Mouse (Mus musculus): ENCODE data around the gene Rnf224. TPM values are rescaled to one million over a fixed set of nuclear protein-coding genes. Genes with fewer than 3 reads are reported as not detected.

Gene Rnf224
- polyA plus RNA-seq, 1 experiment from 2014 or later = not detected

DNA sequence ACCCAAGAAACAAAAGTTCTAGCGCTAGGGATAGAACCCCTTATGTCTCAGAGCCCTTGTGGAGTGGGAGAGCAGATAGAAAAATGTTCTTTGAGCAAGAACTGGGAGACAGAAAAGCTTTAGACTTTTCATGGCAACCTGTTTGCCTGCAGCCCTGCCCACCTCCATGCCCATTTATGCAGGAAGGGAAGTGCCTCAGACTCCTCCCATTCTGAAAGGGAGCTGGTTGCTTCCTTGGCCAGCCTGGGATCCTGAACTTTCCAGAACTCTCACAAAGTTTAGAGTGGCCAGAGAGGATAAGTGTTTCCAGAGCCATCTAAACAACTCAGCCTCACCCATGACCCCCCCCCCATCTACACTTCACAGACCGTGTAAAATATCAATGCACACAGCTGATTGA lies 39.4 kb downstream of the Rnf224 start:
- no peak for ATAC-seq (ENCODE audit: low FRiP score)
- Histone ChIP-seq H3K36me3 (replicated peaks) (peaks cover 42% of the 10 kb centered on the region), H3K27ac (no peak overlapping the region), H3K27me3 (peaks cover 38% of the 10 kb centered on the region), H3K4me1 (peaks cover 10% of the 10 kb centered on the region), H3K4me2 (no peak overlapping the region), H3K9me3 (no peaks in the 10 kb centered on the region), H3K9ac (no peak overlapping the region), H3K4me3 (replicated peaks) (no peak overlapping the region)
- 29% methylated on average over 2 of the region's 2 CpGs for WGBS

DNA sequence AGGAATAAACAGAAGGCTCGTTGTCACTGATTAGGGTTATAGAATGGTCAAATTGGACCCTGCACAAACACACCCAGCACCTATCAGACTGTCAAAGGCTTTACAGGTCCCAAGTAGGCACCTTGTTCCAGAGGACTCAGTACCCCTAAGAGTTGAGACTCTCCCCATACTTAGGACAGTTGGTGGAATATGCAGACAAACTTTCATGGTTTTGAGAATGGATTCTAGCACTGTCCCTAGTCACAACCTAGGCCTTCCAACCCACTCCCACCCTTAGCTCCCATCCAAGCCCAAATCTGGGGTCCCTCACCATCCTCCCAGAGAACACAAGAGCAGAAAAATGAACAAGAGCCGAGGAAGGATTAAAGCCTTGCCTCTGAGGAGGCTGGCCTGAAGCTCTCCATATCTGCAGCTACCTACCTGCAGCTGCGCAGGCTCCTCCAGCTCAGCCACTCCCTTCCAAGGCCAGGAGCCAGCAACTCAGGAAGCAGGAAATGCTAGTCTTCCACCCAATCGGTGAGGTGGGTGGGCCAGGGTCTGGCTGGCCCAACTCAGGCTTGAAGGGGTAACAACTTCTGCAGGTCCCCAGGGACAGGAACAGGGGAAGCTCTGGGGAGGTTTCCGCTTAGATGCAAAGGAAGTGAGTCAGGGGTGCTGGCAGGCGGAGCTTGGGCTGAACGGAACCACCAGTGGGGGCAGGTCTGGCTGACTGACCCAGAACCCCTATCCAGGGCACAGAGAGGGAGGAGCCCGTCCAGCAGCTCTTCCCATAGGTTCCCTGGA lies 40.2 kb downstream of the Rnf224 start, which contains the start of gene Tor4a:
TSS of gene Tor4a (minus strand) at position 715 of the 783 bp plus-strand sequence.
- 11% methylated on average over 8 of the region's 8 CpGs for WGBS
- Histone ChIP-seq H3K9me3 (no peaks in the 10 kb centered on the region), H3K4me2 (peak within 1 kb of the TSS; percentile 25), H3K4me1 (peaks cover 10% of the 10 kb centered on the region), H3K36me3 (replicated peaks) (peaks cover 34% of the 10 kb centered on the region), H3K9ac (no peak within 1 kb of the TSS), H3K27me3 (peaks cover 38% of the 10 kb centered on the region), H3K4me3 (replicated peaks) (no peak within 1 kb of the TSS; the same call in 1 of the 2 replicates), H3K27ac (no peak within 1 kb of the TSS)
- no peak for ATAC-seq (ENCODE audit: low FRiP score)

DNA sequence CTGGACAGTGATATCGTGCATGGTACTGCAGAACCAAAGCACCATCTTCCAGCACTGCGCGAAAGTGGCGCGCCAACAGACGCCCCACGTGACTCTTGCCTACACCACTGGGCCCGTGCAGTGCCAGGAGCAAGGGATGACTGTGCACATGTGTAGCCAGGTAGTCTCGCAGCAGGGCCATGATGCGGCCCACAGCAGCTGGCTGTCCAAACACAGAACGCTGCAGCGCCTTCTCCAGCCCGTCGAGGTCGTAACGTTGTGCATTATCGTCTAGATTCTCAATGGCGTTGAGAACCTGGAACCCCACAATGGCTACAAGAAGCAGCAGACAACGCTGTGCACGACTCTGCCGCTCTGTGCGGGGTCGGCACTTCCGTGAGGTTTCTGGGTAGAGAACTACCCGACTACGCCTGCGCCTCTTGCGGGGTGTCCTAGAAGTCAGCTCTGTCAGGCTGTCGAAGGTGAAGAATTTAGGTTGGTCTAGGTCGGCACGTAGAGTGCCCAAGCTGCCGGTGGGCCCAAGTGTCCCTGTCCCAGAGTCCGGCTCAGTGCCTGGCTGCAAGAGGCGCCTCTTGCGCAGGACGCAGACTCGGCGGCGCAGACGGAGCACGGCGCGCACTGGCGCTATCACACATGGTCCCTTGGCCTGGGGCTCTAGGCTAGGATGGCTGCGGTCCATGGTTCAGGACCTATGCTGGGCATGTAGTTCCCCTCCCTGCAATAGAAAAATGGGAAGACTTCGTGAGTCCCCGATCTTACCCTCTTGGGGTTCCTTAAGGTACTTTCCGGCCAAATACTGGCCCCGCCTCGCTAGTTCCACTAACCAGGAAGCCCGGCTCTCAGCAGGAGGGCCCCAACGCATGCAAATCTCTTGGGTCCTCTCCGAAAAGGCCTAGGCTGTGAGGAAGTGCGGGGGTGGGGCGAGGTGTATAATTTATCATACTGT lies 41.1 kb downstream of the Rnf224 start:
- H3K9ac ChIP-seq = no peak overlapping the region
- no peaks in the 10 kb centered on the region for H3K9me3 ChIP-seq
- no peak overlapping the region for H3K4me3 ChIP-seq (replicated peaks)
- peaks cover 25% of the 10 kb centered on the region for H3K36me3 ChIP-seq (replicated peaks)
- peaks cover 10% of the 10 kb centered on the region for H3K4me1 ChIP-seq
- H3K27me3 ChIP-seq = peaks cover 38% of the 10 kb centered on the region
- peak overlapping the region; percentile 25 for H3K4me2 ChIP-seq
- ATAC-seq (ENCODE audit: low FRiP score) = no peak
- whole genome bisulfite sequencing = 22% methylated on average over 55 of the region's 55 CpGs
- no peak overlapping the region for H3K27ac ChIP-seq

DNA sequence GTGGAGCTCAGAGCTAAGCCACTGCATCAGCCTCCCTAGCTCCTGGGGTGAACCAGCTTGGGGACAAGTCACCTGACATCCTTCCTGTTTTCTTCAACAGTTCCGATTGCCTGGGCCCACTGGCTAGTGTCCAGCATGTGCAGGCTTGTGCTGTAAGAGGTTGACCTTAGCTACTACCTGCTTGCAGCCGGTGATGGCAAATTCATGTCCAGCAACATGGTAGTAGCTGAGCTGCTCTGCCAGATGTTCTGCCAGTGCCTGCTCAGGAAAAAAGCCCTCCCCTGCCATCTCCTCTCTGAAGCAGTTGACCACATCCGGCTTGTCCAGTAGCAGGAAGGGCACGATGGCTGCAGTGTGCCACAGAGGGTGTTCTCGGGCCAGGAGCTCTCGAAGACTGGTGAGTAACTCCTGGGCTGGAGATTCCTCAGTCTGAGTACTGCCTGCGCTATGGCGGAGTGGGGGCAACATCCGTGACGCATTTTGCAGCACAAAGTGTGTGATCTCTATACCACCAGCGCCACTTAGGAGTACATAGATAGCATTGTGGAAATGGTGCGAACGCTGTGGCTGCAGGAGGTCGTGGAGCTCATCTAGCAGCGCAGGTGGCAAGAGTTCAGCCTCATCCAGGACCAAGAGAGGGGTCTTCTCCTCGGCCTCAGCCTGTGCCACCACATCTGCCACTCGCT lies 42.0 kb downstream of the Rnf224 start:
- Histone ChIP-seq H3K4me2 (no peak overlapping the region), H3K4me1 (peaks cover 10% of the 10 kb centered on the region), H3K9me3 (no peaks in the 10 kb centered on the region), H3K36me3 (replicated peaks) (peaks cover 17% of the 10 kb centered on the region), H3K27me3 (peaks cover 38% of the 10 kb centered on the region), H3K4me3 (replicated peaks) (no peak overlapping the region), H3K9ac (no peak overlapping the region), H3K27ac (no peak overlapping the region)
- 89% methylated on average over 17 of the region's 17 CpGs for WGBS
- ATAC-seq (ENCODE audit: low FRiP score) = no peak

DNA sequence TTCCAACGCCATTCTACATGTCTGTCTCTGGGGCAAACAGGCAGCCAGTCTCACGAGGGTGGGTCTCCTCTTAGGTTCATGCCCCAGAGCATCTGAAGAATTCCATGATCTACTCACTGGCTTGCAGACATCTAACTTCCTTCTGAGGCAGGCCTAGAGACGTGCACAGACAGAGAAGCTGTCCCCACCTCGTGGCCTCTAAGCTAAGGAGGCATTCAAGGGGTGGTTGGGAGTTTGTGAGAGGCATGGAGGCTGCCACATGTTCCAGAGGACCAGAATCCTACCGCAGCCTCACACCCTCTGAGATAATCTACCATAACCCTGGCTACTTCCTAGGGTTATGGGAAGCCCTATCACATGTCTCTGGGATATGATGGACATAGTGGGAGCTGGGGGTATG lies 42.6 kb downstream of the Rnf224 start:
- Histone ChIP-seq H3K27me3 (peaks cover 38% of the 10 kb centered on the region), H3K4me3 (replicated peaks) (no peak overlapping the region), H3K9me3 (no peaks in the 10 kb centered on the region), H3K9ac (no peak overlapping the region), H3K4me2 (no peak overlapping the region), H3K4me1 (peaks cover 10% of the 10 kb centered on the region), H3K36me3 (replicated peaks) (peaks cover 11% of the 10 kb centered on the region), H3K27ac (no peak overlapping the region)
- WGBS = 82% methylated on average over 5 of the region's 5 CpGs
- no peak for ATAC-seq (ENCODE audit: low FRiP score)

DNA sequence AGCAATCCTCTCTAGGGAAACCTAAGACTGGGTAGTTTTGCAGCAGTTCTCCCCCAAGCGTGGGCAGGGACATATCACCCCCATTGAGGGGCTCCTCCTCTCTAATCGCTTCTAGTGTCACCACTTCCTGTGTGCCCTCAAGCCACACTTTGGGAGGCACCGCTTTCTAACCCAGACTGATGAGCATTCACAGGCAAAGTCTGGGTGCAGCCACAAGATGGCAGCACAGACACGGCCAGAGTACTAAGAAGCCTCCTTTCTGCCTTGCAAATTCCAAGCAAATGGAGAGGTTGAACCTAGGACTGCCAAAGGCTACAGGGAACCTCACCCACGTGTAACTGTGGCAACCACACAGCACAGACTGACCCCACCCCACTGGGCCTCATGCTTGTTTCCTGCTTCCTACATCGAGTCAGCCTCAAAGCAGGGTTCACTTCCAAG lies 43.2 kb downstream of the Rnf224 start:
- 7% methylated on average over 6 of the region's 6 CpGs for WGBS
- H3K4me3 ChIP-seq (replicated peaks) = no peak overlapping the region

DNA sequence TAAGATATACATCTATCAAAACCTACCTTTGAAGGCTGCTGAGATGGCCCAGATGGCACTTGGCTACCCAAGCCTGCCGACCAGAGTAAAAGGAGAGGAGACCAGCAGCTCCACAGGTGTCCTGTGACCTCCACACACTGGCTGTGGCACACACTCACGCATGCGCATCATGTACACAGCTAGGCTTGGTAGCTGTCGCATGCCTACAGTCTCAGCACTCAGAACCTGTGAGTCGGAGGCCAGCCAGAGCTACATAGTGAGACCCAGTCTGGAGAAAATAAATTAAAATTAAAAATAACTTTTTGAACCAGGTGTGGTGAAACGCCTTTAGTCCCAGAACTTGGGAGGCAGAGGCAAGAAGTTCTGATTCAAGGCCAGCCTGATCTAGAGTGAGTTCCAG lies 48.7 kb downstream of the Rnf224 start:
- ATAC-seq (ENCODE audit: low FRiP score) = no peak
- WGBS = 85% methylated on average over 6 of the region's 6 CpGs
- no peak overlapping the region for H3K4me2 ChIP-seq

More for the DNA sequence above, 43.2 kb downstream of the Rnf224 start:
- ATAC-seq (ENCODE audit: low FRiP score) = peak; percentile 78
- H3K27me3 ChIP-seq = peaks cover 38% of the 10 kb centered on the region
- H3K9me3 ChIP-seq = no peaks in the 10 kb centered on the region
- H3K4me2 ChIP-seq = no peak overlapping the region
- H3K4me1 ChIP-seq = peaks cover 10% of the 10 kb centered on the region
- peak overlapping the region; percentile 12; the same call in 1 of the 2 replicates for H3K9ac ChIP-seq
- H3K36me3 ChIP-seq (replicated peaks) = peaks cover 5% of the 10 kb centered on the region; the same call in 1 of the 2 replicates
- H3K27ac ChIP-seq = no peak overlapping the region

DNA sequence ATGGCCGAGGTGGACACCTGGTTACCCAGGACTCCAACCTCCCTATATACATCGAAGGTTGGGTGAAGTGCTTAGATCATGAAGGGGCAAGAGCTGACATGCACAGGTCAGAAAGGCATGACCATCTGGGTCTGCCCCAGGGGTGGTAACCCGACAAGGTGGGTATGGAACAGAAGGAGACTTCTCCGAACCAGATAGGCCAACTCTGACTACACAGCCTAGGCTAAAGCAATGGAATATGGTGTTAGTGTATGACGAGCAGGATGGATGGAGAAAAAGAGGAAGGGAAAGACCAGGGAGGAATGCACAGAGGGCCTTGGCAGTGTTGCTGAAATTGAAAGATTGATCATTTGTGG lies 50.0 kb downstream of the Rnf224 start:
- WGBS = 31% methylated on average over 5 of the region's 5 CpGs
- peaks cover 16% of the 10 kb centered on the region for H3K36me3 ChIP-seq (replicated peaks)

More for the DNA sequence above, 48.7 kb downstream of the Rnf224 start:
- H3K9ac ChIP-seq = no peak overlapping the region
- H3K9me3 ChIP-seq = no peaks in the 10 kb centered on the region
- peaks cover 41% of the 10 kb centered on the region for H3K4me1 ChIP-seq
- peaks cover 16% of the 10 kb centered on the region for H3K36me3 ChIP-seq (replicated peaks)
- no peak overlapping the region for H3K4me3 ChIP-seq (replicated peaks)
- no peaks in the 10 kb centered on the region for H3K27me3 ChIP-seq
- no peak overlapping the region for H3K27ac ChIP-seq

DNA sequence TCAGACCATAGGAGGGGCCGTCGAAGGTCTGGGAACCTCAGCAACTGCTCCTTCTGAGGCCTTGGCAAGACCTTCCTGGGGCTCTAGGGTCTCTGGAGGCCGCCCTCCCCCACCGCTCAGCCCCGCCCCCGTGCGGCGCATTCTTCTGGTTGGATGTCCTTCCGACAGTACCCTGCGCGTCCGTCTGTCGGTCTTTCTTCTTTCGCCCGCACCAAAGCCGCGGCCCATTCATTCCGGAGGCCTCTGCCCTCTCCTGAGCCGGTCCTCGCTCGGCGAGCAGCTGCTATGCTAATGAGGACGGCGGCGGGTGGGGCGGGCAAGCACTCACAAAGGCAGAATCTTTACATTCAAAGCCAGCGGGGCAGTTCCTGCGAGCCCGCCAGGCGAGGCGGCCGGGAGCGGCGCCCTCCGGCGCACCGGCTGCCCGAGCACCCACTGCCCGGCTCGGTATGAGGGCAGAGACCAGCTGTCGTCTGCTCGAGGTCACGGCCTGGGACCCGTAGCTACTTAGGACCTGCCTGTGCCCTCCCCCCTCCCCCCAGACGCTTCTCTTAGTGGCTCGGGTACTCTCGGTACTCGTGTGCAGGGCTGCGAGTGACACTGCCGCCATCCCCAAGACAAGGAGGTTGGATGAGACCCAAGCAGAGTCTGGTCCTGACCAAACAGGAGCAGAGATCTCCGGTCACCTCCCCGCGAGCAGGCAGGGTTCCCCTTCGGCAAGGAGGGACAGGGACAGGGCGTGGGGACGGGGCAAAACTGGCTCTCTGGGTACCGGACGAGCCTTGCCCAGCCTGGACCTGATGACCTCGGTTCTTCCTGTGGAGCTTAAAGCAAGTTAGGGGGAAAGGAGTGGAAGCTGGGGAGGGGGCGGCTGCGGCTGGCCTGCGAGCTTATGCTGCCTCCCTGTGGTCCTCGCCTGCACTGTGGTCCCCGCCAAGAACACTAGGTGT lies 50.7 kb downstream of the Rnf224 start:
- WGBS = 2% methylated on average over 61 of the region's 64 CpGs
- Histone ChIP-seq H3K27ac (peak overlapping the region; percentile 98), H3K27me3 (no peaks in the 10 kb centered on the region), H3K4me2 (peak overlapping the region; percentile 80), H3K4me1 (peaks cover 45% of the 10 kb centered on the region), H3K36me3 (replicated peaks) (peaks cover 16% of the 10 kb centered on the region), H3K9me3 (no peaks in the 10 kb centered on the region), H3K9ac (peak overlapping the region; percentile 69), H3K4me3 (replicated peaks) (peak overlapping the region; percentile 47)
- peak; percentile 83 for ATAC-seq (ENCODE audit: low FRiP score)

More for the DNA sequence above, 50.0 kb downstream of the Rnf224 start:
- Histone ChIP-seq H3K27me3 (no peaks in the 10 kb centered on the region), H3K4me2 (peak overlapping the region; percentile 80), H3K9ac (no peak overlapping the region; the same call in 1 of the 2 replicates), H3K27ac (peak overlapping the region; percentile 98), H3K4me1 (peaks cover 45% of the 10 kb centered on the region), H3K9me3 (no peaks in the 10 kb centered on the region), H3K4me3 (replicated peaks) (peak overlapping the region; percentile 47)
- ATAC-seq (ENCODE audit: low FRiP score) = no peak

DNA sequence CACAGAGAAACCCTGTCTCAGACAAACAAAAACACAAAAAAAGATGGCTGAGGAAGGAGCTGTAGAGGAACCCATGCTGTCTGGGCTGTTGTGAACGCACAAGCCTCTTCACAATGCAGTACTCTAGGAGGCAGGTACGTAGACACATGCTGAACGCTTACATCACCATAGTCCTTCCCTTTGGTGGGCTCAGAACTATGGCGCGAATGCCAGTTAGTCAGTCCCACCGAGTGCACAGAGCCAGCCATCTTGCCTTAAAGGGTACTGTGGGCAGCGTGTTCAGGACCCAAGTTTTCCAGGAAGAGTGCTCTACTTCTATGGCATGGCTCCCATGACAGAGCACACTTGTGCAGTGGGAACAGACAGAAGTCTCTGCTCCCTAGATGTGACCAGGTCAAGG lies 52.1 kb downstream of the Rnf224 start:
- Histone ChIP-seq H3K4me3 (replicated peaks) (no peak overlapping the region; the same call in 1 of the 2 replicates), H3K36me3 (replicated peaks) (peaks cover 16% of the 10 kb centered on the region), H3K9me3 (no peaks in the 10 kb centered on the region), H3K4me2 (peak overlapping the region; percentile 80), H3K27ac (peak overlapping the region; percentile 98), H3K9ac (no peak overlapping the region), H3K4me1 (peaks cover 55% of the 10 kb centered on the region), H3K27me3 (no peaks in the 10 kb centered on the region)
- 89% methylated on average over 7 of the region's 7 CpGs for WGBS
- no peak for ATAC-seq (ENCODE audit: low FRiP score)

Measured in forebrain, embryonic 12.5 days (tissue).